Mouse (Mus musculus) liver, embryonic 13.5 days (tissue): ENCODE measurements around the gene Mecom. TPM values are rescaled to one million over a fixed set of nuclear protein-coding genes. Genes with fewer than 3 reads are reported as not detected.
"Not testable (repeated sequence)": the region's sequence is repeated elsewhere in the genome, so short reads cannot be mapped to it uniquely, and the experiment has no call there.

Experiments
- ATAC-seq: fragments of 200-750 bp; cut with Nextera tagmentation; 2 replicates; pipeline ENCODE4 v1.8.0; 2017; ENCODE audit warnings: low read depth, mild to moderate bottlenecking, moderate number of reproducible peaks, moderate library complexity
- DNase-seq: peaks from one replicate; pipeline ENCODE4 v3.0.0; 2022
- H3K27ac ChIP-seq: fragments of 300-500 bp; sonication (generic); 2 replicates; pipeline ENCODE4 v1.5.1; 2015; ENCODE audit warnings: moderate library complexity, mild to moderate bottlenecking, inconsistent platforms
- H3K27me3 ChIP-seq: fragments of 300-500 bp; sonication (generic); 2 replicates; pipeline ENCODE4 v1.6.1; 2015; ENCODE audit warnings: mild to moderate bottlenecking, inconsistent platforms
- H3K36me3 ChIP-seq: fragments of 300-500 bp; sonication (generic); 2 replicates; pipeline ENCODE4 v1.6.1; 2015; ENCODE audit warnings: mild to moderate bottlenecking, inconsistent platforms
- H3K4me1 ChIP-seq: fragments of 300-500 bp; sonication (generic); replicated peaks from 2 replicates; pipeline ENCODE4 v1.6.1; 2015; ENCODE audit warnings: inconsistent platforms
- H3K4me2 ChIP-seq: fragments of 300-500 bp; sonication (generic); 2 replicates; pipeline ENCODE4 v1.6.1; 2015; ENCODE audit warnings: inconsistent platforms, mild to moderate bottlenecking, moderate library complexity
- H3K4me3 ChIP-seq: fragments of 300-500 bp; sonication (generic); replicated peaks from 2 replicates; pipeline ENCODE4 v1.5.1; 2015; ENCODE audit warnings: mild to moderate bottlenecking, inconsistent platforms
- H3K9ac ChIP-seq: fragments of 300-500 bp; sonication (generic); 2 replicates; pipeline ENCODE4 v1.6.1; 2015; ENCODE audit warnings: mild to moderate bottlenecking, inconsistent platforms
- H3K9me3 ChIP-seq: fragments of 300-500 bp; sonication (generic); replicated peaks from 2 replicates; pipeline ENCODE4 v1.6.1; 2016; ENCODE audit warnings: inconsistent platforms
- WGBS: fragments of 180-500 bp; shearing (Covaris S2); methylation state at CpG from one replicate; pipeline ENCODE4 v1.1.7; 2015; ENCODE audit not compliant: insufficient replicate concordance; 5-methylcytosine and 5-hydroxymethylcytosine counted together
- polyA plus RNA-seq: library from polyadenylated mRNA; unstranded; fragments of >200 nt; fragmentation: Nextera tagmentation; extraction: Ambion mirVana; gene quantifications from 2 replicates; pipeline ENCODE4 v1.2.1, GENCODE M21; 2015

The Mecom gene
- polyA plus RNA-seq, 1 experiment from 2014 or later = 0.81 TPM

DNA sequence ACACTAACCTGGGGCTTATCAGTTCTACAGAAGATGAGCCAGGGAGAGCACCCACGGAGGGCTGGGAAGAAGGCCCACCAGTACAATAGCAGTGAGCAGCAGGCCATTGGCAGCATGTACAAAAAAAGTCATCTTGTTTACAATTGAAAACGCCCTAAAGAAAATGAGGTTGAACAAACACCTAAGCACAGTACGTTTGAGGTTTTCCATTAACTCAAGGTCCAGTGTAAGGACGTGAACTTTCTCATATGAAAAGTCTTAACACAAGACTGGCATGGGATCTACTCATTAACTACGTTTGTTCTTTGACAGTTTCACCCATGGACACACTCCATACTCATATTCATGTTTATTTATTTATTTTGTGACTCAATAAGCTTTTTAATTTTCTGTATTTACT, 118.9 kb downstream of the Mecom start:
- no peaks in the 10 kb centered on the region for H3K27me3 ChIP-seq
- DNase-seq = no peak
- 52% methylated on average over 5 of the region's 5 CpGs for WGBS
- H3K4me3 ChIP-seq = no peak overlapping the region
- H3K4me2 ChIP-seq = no peak overlapping the region
- ATAC-seq = no peak
- H3K4me1 ChIP-seq = no peaks in the 10 kb centered on the region
- H3K9ac ChIP-seq = no peak overlapping the region
- no peaks in the 10 kb centered on the region for H3K36me3 ChIP-seq
- H3K27ac ChIP-seq = no peak overlapping the region
- no peaks in the 10 kb centered on the region for H3K9me3 ChIP-seq

DNA sequence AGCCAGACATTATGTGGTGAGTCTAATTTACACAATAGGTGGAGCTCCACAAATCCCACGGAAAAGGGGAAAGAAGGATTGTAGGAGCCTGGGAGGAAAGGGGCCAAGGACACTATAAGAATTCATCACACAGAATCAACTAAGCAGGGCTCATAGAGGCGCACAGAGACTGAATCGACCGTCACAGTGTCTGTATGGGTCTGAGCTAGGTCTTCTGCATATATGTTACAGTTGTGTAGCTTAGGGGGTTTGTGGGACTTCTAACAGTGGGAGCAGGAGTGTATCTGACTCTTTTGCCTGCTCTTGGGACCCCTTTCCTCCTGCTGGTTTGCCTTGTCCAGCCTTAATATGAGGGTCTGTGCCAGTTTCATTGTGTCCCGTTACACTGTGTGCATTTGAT, 123.8 kb downstream of the Mecom start:
- WGBS = 70% methylated on average over 5 of the region's 5 CpGs
- DNase-seq (no peak), ATAC-seq (no peak)
- Histone ChIP-seq H3K4me1 (no peaks in the 10 kb centered on the region), H3K4me2 (no peak overlapping the region), H3K4me3 (no peak overlapping the region), H3K9ac (no peak overlapping the region), H3K9me3 (no peaks in the 10 kb centered on the region), H3K27ac (no peak overlapping the region), H3K27me3 (no peaks in the 10 kb centered on the region), H3K36me3 (no peaks in the 10 kb centered on the region)

DNA sequence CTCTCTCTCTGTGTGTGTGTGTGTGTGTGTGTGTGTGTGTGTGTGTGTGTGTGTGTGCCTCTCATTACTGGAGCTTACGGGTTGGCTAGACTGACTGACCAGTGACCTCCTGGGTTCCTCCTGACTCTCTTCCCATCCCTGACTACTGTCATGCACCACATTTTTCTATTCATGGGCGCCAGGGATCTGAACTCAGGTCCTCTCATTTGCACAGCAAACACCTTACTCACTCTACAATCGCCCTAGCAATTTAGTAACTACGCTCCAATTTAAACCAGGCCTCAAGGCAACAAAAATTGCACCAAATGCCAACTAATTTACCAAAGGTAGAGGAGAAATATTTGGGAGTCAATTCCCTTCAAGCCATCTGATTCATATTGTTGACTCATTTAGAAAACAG, 125.9 kb downstream of the Mecom start:
- not testable (repeated sequence) for H3K36me3 ChIP-seq, H3K4me2 ChIP-seq, H3K27ac ChIP-seq, ATAC-seq, H3K27me3 ChIP-seq, H3K9me3 ChIP-seq, H3K4me3 ChIP-seq, H3K4me1 ChIP-seq, DNase-seq, H3K9ac ChIP-seq
- WGBS = 75% methylated on average over 4 of the region's 4 CpGs

DNA sequence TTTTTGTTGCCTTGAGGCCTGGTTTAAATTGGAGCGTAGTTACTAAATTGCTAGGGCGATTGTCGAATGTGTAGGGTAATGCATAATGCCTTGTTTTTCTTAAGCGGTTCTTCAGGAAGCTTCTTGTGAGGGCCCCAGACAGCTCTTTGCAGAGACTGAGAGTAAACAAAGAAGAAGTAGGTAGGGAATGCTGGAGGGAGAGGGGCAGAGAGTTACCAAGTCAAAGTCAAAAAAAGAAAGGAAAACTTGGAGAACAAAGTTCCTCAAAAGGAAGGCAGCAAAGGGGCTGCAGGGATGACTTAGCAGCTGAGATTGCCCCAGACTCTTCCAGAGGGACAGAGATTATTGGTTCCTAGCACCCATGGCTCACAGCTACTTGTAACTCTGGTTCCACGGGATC, 126.9 kb downstream of the Mecom start:
- Histone ChIP-seq H3K4me1 (no peaks in the 10 kb centered on the region), H3K36me3 (no peaks in the 10 kb centered on the region), H3K4me3 (no peak overlapping the region), H3K27me3 (no peaks in the 10 kb centered on the region), H3K4me2 (no peak overlapping the region), H3K27ac (no peak overlapping the region), H3K9ac (no peak overlapping the region), H3K9me3 (no peaks in the 10 kb centered on the region)
- WGBS = 73% methylated on average over 5 of the region's 5 CpGs
- DNase-seq (no peak), ATAC-seq (no peak)

DNA sequence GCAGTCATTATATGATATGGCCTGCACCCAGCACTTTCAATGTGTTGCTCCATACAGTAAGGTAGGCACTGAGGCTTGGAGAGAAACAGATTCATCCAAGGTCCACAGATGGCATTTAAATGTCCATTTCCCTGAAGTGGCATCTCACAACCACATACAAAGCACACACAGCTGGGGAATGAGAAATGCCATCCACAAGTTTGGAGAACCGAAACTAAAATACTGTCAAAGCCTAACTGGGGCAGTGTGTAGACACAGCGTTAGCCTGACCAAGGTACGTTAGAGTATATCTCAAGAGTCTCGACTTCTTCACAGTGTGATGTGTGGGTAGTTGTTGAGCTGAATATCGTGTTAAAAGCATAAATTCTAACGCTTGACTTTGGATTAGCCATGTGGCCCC, 133.6 kb downstream of the Mecom start:
- 69% methylated on average over 6 of the region's 6 CpGs for WGBS
- no peaks in the 10 kb centered on the region for H3K36me3 ChIP-seq

DNA sequence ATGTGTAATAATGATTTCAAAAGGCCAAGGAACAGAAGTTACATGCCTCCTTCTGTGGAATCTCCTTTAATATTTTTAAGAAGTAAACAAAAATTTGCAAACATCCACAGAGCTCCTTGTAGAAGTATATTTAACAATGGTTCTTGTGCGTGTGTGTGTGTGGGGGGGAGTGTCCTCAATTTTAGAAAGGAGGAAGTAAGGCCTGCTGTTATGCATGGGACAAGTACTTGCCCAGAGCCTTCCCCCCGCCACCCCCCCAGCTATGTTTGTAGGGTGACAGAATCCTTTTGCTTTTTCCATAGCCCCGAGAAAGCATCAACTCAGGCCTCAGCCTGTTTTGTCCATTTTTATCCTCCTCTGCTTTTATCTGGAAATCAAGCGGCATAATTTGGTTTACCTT, 137.0 kb downstream of the Mecom start:
- Histone ChIP-seq H3K36me3 (no peaks in the 10 kb centered on the region), H3K4me1 (no peaks in the 10 kb centered on the region), H3K9me3 (no peaks in the 10 kb centered on the region), H3K27ac (no peak overlapping the region), H3K9ac (no peak overlapping the region), H3K4me3 (no peak overlapping the region), H3K27me3 (no peaks in the 10 kb centered on the region), H3K4me2 (no peak overlapping the region)
- no peak for ATAC-seq
- no peak for DNase-seq
- 42% methylated on average over 4 of the region's 4 CpGs for WGBS

More for the DNA sequence above, 133.6 kb downstream of the Mecom start:
- DNase-seq (no peak), ATAC-seq (no peak)
- no peak overlapping the region for H3K4me3 ChIP-seq
- no peaks in the 10 kb centered on the region for H3K9me3 ChIP-seq
- no peaks in the 10 kb centered on the region for H3K4me1 ChIP-seq
- H3K27ac ChIP-seq = no peak overlapping the region
- H3K27me3 ChIP-seq = no peaks in the 10 kb centered on the region
- no peak overlapping the region for H3K9ac ChIP-seq
- H3K4me2 ChIP-seq = no peak overlapping the region

DNA sequence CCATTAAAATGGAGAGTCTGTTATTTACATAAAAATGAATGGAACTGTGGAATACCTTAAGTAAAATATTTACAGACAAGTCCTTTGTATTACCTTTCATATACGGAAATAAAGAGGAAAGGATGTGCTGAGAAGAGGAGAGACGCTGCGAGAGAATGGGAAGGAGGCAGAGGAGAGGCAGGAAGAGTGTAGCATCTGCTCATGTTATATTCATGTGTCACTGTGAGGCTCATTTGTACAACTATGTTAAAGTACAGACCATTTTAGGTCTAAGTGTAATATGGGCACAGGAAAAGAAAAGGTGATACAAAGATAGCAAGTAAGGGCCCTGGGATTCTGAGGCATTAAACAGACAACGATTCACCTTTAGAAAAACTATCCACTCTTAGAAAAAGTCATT, 143.0 kb downstream of the Mecom start:
- ATAC-seq = no peak
- Histone ChIP-seq H3K27me3 (no peaks in the 10 kb centered on the region), H3K4me2 (no peak overlapping the region), H3K9me3 (no peaks in the 10 kb centered on the region), H3K4me1 (no peaks in the 10 kb centered on the region), H3K36me3 (no peaks in the 10 kb centered on the region), H3K27ac (no peak overlapping the region), H3K9ac (no peak overlapping the region), H3K4me3 (no peak overlapping the region)
- no peak for DNase-seq
- 73% methylated on average over 4 of the region's 4 CpGs for WGBS

DNA sequence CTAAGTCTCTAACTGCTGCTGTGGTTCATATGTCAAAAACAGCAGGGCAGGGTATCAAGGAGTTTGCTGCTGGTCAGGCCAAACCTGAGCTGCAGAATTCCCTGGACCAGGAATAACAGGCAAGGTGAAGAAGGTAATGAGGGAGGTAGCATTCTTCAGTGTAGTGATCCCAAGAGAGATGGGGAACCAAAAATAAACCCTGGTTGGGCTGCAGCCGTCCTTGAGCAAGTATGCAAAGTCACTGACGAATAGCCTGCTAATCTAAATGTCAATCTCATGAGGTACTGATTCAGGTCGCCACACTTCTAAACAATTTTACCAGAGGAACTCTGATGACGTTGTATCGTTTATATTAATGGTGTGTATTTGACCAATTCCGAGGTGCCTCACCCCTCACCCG, 148.9 kb downstream of the Mecom start:
- no peak overlapping the region for H3K4me2 ChIP-seq
- no peak overlapping the region for H3K4me3 ChIP-seq

DNA sequence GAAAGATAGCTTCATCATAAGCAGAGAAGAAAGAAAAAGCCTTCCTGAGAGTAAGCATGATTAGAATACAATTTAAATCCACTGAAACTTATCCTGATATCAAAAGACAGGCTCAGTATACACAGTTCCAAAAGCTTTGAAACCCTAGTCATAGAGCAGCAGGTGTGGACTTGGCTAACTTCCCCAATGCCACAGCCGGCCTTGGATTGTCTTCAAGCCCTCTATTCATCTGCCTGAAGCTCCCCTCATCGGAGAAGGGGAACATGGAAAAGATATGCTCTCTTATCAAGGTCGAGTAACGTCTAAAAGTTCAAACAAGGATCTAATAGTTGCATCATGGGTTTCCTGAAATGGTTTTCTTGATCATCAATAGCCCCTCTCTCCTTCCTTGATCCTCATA, 152.9 kb downstream of the Mecom start:
- Histone ChIP-seq H3K9ac (no peak overlapping the region), H3K4me1 (no peaks in the 10 kb centered on the region), H3K4me3 (no peak overlapping the region), H3K9me3 (no peaks in the 10 kb centered on the region), H3K4me2 (no peak overlapping the region), H3K36me3 (no peaks in the 10 kb centered on the region), H3K27ac (no peak overlapping the region), H3K27me3 (no peaks in the 10 kb centered on the region)
- DNase-seq = no peak
- no peak for ATAC-seq
- 45% methylated on average over 4 of the region's 4 CpGs for WGBS

More for the DNA sequence above, 148.9 kb downstream of the Mecom start:
- Histone ChIP-seq H3K4me1 (no peaks in the 10 kb centered on the region), H3K27ac (no peak overlapping the region), H3K9ac (no peak overlapping the region), H3K36me3 (no peaks in the 10 kb centered on the region), H3K27me3 (no peaks in the 10 kb centered on the region), H3K9me3 (no peaks in the 10 kb centered on the region)
- no peak for ATAC-seq
- no peak for DNase-seq
- 58% methylated on average over 7 of the region's 7 CpGs for WGBS

DNA sequence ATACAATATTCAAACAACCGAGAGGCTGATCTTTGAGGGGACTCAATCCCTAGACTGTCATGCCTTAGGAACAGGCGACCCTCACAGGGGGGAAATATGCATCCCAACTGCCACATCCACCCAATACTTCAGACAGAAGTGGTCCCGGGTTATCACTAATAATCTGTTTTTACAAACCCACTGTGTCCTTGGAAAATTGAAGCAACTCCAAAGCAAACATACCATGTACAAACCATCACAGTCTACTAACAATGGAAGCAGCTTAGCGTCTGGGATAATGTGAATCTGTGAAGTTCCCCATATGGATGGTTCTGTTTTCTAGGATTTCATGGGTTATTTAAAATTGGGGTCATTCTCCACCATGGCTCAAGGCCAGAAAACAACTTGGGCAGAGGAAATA, 155.1 kb downstream of the Mecom start:
- H3K9ac ChIP-seq = no peak overlapping the region
- H3K27ac ChIP-seq = no peak overlapping the region
- H3K4me1 ChIP-seq = no peaks in the 10 kb centered on the region
- no peaks in the 10 kb centered on the region for H3K9me3 ChIP-seq
- DNase-seq (no peak), ATAC-seq (no peak)
- H3K36me3 ChIP-seq = no peaks in the 10 kb centered on the region
- H3K27me3 ChIP-seq = no peaks in the 10 kb centered on the region
- WGBS = 50% methylated on average over 4 of the region's 4 CpGs
- no peak overlapping the region for H3K4me2 ChIP-seq
- H3K4me3 ChIP-seq = no peak overlapping the region

DNA sequence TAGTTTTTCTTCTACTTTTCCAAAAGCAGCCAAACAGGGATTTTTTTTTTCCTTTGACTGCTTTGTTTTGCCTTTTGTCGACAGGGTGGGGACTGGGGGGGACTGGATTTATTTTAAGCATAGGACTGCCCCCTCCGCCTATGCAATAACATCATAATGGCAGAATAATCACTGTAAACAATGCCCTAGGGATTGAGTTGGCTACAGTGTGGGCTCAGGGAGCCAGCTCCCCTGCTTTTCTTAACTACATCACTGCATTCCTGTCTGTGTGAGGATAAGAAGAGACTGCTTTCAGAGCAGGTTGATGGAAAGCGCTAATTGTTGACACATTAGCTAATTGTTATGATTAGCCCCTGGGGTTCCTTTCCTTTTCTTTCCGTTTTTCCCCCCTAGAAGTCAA, 155.6 kb downstream of the Mecom start:
- ATAC-seq (no peak), DNase-seq (no peak)
- Histone ChIP-seq H3K4me1 (no peaks in the 10 kb centered on the region), H3K4me2 (no peak overlapping the region), H3K4me3 (no peak overlapping the region), H3K9ac (no peak overlapping the region), H3K9me3 (no peaks in the 10 kb centered on the region), H3K36me3 (no peaks in the 10 kb centered on the region), H3K27ac (no peak overlapping the region), H3K27me3 (no peaks in the 10 kb centered on the region)
- WGBS = 39% methylated on average over 4 of the region's 4 CpGs

DNA sequence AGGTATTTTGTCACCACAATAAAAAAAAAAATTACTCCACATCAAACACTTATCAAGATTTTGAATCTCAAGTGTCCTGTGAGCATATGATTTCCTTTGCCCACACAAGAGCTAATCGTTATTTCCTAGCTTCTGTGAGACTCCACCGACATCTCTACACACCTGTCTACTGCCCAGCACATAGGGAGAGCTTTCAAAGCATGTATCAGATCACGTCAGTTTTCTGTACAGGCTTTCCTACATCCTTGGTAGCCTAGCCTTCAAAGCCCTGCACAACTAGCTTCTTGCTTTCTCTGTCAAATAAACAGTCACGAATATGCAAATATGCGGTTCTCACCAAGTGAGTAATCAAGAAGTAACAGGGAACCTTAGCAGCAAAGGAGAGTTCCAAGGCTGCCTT, 157.5 kb downstream of the Mecom start:
- DNase-seq (no peak), ATAC-seq (no peak)
- H3K9me3 ChIP-seq = no peaks in the 10 kb centered on the region
- H3K4me1 ChIP-seq = no peaks in the 10 kb centered on the region
- no peaks in the 10 kb centered on the region for H3K36me3 ChIP-seq
- no peak overlapping the region for H3K4me3 ChIP-seq
- WGBS = 70% methylated on average over 5 of the region's 5 CpGs
- H3K27me3 ChIP-seq = no peaks in the 10 kb centered on the region
- H3K4me2 ChIP-seq = no peak overlapping the region
- H3K27ac ChIP-seq = no peak overlapping the region
- no peak overlapping the region for H3K9ac ChIP-seq

DNA sequence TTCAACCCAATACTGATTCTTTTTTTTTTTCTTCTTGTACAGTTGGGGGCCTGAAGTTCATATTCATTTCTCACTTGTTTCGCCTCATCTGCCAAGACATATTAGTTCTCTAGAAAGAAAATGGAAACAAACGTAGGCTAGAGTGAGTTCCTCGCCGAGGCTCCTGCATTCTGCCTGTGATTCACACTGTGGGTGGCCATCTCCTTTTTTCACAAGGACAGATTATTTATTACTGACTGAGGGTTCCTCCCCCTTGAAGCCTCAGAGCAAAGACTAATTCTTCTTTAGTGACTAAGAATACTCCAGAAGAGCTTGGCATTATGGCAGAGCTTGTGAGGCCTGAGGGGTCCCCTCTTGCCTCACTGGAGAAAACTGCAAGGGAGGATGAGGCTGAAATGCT, 167.5 kb downstream of the Mecom start:
- no peak for DNase-seq
- WGBS = 55% methylated on average over 4 of the region's 4 CpGs
- Histone ChIP-seq H3K9me3 (no peaks in the 10 kb centered on the region), H3K27ac (no peak overlapping the region), H3K36me3 (no peaks in the 10 kb centered on the region), H3K4me2 (no peak overlapping the region), H3K27me3 (no peaks in the 10 kb centered on the region), H3K9ac (no peak overlapping the region), H3K4me3 (no peak overlapping the region), H3K4me1 (no peaks in the 10 kb centered on the region)
- ATAC-seq = no peak
